Mouse (Mus musculus): ENCODE results near the gene Taok3. TPM values are rescaled to one million over a fixed set of nuclear protein-coding genes. Genes with fewer than 3 reads are reported as not detected.

The Taok3 gene
- polyA plus RNA-seq, 1 experiment from 2014 or later = 47.0 TPM

DNA sequence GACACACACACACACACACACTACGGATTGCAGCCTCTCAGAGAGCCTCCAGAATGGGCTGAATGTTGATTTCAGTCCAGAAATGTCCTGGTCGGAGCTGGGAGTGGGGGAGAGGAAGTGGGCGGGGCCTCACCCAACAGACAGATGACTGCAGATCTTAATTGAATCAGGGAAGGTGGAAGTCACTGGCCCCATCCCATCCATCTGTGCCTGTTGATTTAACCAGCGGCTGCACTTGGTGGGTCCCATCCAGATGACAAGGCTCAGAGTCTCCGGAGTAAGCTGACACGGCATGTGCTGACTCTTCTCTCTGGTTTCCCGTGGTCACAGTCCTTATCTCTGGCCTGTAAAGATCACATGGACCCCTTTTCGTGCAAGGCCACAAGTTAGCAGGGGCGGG lies 15.9 kb downstream of the Taok3 start:
- 36% methylated on average over 9 of the region's 9 CpGs for WGBS
- H3K27me3 ChIP-seq = no peaks in the 10 kb centered on the region
- H3K27ac ChIP-seq = no peak overlapping the region
- peak overlapping the region; percentile 15; the same call in 1 of the 2 replicates for H3K4me2 ChIP-seq
- ATAC-seq (ENCODE audit: low FRiP score) = no peak
- peaks cover 19% of the 10 kb centered on the region for H3K4me1 ChIP-seq (replicated peaks)
- H3K9ac ChIP-seq = no peak overlapping the region
- no peak overlapping the region for H3K4me3 ChIP-seq
- no peaks in the 10 kb centered on the region for H3K36me3 ChIP-seq
- no peaks in the 10 kb centered on the region for H3K9me3 ChIP-seq

DNA sequence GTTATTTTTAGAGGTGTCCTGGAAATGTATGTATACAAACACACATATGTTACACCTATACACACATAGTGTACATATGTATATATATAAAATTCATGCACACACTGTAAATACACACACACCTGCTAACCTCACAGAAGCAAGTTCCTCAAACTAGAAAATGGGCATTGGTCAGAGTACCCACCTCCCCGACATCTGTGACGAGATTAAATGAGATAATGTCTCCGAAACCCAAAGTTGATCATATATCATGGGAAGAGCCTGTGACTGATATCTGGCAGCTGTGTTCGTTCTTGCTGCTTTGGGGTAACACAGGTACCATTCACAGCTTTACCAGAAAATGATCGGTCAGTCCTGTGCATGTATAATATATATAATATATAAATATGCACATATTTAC lies 16.6 kb downstream of the Taok3 start:
- no peak overlapping the region for H3K4me2 ChIP-seq
- no peaks in the 10 kb centered on the region for H3K27me3 ChIP-seq
- ATAC-seq (ENCODE audit: low FRiP score) = no peak
- no peak overlapping the region for H3K27ac ChIP-seq
- no peak overlapping the region for H3K9ac ChIP-seq
- WGBS = 94% methylated on average over 5 of the region's 5 CpGs
- H3K9me3 ChIP-seq = no peaks in the 10 kb centered on the region
- H3K4me1 ChIP-seq (replicated peaks) = peaks cover 19% of the 10 kb centered on the region
- no peak overlapping the region for H3K4me3 ChIP-seq
- H3K36me3 ChIP-seq = no peaks in the 10 kb centered on the region

DNA sequence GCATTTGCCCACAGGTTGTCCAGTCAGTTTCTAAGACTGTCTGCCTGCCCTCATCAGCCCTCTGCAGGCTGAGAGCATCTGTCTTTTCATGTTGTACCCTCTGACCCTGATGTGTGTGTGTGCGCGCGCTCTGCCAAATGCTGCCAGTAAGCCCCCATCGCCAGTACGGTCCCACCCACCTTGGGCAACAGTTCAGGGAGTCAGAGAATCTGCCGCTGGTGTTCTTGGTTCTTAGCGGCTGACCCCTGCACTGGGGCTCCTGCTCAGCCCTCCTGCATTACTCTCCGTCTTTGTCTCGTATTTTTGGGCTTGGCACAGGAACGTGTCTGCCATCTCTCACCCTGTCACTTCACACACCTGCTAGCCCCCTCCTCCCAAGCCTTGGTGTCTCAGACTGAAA lies 17.1 kb downstream of the Taok3 start:
- H3K9ac ChIP-seq = no peak overlapping the region
- no peaks in the 10 kb centered on the region for H3K36me3 ChIP-seq
- 57% methylated on average over 10 of the region's 10 CpGs for WGBS
- H3K27me3 ChIP-seq = no peaks in the 10 kb centered on the region
- no peaks in the 10 kb centered on the region for H3K9me3 ChIP-seq
- peaks cover 19% of the 10 kb centered on the region for H3K4me1 ChIP-seq (replicated peaks)
- no peak for ATAC-seq (ENCODE audit: low FRiP score)
- no peak overlapping the region for H3K4me2 ChIP-seq
- no peak overlapping the region for H3K4me3 ChIP-seq
- H3K27ac ChIP-seq = no peak overlapping the region

DNA sequence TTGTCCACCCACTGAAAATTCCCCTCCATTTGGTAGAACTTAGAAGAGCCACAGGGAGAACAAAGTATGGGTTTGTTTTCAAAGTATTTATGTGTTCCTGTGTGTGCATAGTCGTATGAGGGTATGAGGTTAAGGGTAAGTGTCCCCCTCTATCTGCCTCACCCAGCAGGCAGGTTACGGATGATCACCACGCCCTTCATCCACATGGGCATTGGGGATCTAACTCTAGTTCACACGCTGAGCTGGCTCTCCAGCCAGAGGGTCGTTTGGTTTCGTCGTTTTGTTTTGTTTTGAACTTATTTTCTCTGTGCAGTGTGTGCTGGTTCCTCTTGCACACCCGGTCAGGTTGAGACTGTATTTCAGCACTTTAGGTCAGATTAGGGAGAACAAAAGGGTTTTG lies 17.7 kb downstream of the Taok3 start:
- Histone ChIP-seq H3K27me3 (no peaks in the 10 kb centered on the region), H3K4me3 (no peak overlapping the region), H3K27ac (no peak overlapping the region), H3K9me3 (no peaks in the 10 kb centered on the region), H3K4me1 (replicated peaks) (peaks cover 19% of the 10 kb centered on the region), H3K36me3 (no peaks in the 10 kb centered on the region), H3K4me2 (no peak overlapping the region), H3K9ac (no peak overlapping the region)
- no peak for ATAC-seq (ENCODE audit: low FRiP score)
- 76% methylated on average over 8 of the region's 8 CpGs for WGBS

DNA sequence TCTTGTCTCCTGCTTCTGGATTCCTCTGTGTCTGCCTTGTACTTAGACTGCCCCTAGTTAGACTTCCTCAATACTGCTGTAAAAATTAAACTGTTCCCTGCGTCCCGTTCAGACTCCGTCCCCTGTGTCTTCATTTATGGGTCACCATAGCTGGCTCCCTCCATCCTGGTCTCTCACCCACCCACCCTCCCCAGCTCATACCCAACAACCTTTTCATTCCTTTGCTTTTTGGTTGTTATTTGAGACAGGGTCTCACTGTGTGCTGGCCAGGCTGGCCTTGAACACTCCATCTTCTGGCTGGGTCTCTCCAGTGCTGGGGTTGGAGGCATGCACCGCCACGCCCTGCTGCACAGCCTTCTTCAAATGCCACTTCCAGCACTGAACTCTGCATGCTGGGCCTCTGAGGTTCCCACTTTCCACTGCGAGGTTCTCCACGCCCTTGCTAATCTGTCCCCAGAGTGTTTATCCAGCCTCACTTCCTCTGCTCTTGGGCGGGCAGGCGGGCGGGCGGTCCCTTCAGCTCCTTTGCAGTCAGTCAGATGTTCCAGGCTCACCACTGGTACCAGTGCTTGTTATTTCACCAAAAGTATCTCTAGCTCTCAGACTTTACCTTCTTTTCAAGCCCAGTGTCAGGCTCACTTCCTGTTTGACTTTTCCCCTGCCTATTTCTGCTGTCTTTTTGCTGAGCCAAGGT lies 18.5 kb downstream of the Taok3 start:
- H3K4me2 ChIP-seq = no peak overlapping the region
- no peak for ATAC-seq (ENCODE audit: low FRiP score)
- H3K4me1 ChIP-seq (replicated peaks) = peaks cover 19% of the 10 kb centered on the region
- no peak overlapping the region for H3K4me3 ChIP-seq
- no peak overlapping the region for H3K9ac ChIP-seq
- no peaks in the 10 kb centered on the region for H3K36me3 ChIP-seq
- no peaks in the 10 kb centered on the region for H3K27me3 ChIP-seq
- H3K27ac ChIP-seq = no peak overlapping the region
- WGBS = 89% methylated on average over 11 of the region's 11 CpGs
- no peaks in the 10 kb centered on the region for H3K9me3 ChIP-seq

DNA sequence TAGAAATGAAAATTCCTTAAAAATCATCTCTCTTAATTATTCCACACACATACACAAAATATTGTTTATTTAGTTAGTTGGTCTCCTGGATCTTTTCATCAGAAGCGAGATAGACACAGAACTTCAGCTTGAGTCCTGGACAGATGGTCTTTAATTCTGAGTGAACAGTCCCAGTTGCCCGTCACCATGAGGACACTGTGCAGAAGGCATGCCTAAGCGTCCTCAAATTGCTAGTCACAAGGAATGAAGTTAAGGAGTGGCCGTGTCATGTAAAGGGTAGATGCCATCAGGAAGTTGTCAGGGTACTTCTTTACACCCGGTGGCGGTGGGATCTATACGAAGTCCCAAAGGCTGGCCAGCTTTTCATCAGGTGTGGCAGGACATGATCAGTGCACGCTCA lies 19.9 kb downstream of the Taok3 start:
- 80% methylated on average over 8 of the region's 8 CpGs for WGBS
- no peaks in the 10 kb centered on the region for H3K9me3 ChIP-seq

DNA sequence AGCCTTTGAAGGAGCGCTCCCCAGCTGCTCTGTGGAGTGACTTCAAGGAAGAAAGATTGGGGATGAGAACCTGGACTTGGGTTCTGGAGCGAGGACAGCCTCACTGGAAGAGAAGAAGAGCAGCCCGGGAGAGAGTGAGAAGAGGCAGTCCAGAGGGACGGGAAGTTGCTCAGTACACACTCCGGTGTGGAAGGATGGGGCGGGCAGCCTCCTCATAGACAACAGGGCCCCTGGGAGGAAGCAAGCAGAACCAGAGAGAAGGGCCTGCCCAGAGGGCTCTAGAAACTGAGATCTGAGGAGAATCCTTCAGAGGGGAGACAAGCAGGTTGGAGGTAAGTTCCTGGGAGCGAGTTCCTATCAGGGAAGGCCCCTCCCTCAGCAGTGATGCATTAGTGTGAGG lies 20.4 kb downstream of the Taok3 start:
- H3K27me3 ChIP-seq = no peaks in the 10 kb centered on the region
- no peak overlapping the region for H3K9ac ChIP-seq
- no peak overlapping the region for H3K4me3 ChIP-seq
- 78% methylated on average over 7 of the region's 7 CpGs for WGBS
- no peak for ATAC-seq (ENCODE audit: low FRiP score)
- H3K36me3 ChIP-seq = no peaks in the 10 kb centered on the region
- H3K4me2 ChIP-seq = no peak overlapping the region
- H3K27ac ChIP-seq = no peak overlapping the region
- H3K9me3 ChIP-seq = no peaks in the 10 kb centered on the region
- peaks cover 14% of the 10 kb centered on the region for H3K4me1 ChIP-seq (replicated peaks)

More for the DNA sequence above, 19.9 kb downstream of the Taok3 start:
- Histone ChIP-seq H3K36me3 (no peaks in the 10 kb centered on the region), H3K4me3 (no peak overlapping the region), H3K9ac (no peak overlapping the region), H3K27me3 (no peaks in the 10 kb centered on the region), H3K27ac (no peak overlapping the region), H3K4me1 (replicated peaks) (peaks cover 19% of the 10 kb centered on the region), H3K4me2 (no peak overlapping the region)
- no peak for ATAC-seq (ENCODE audit: low FRiP score)

DNA sequence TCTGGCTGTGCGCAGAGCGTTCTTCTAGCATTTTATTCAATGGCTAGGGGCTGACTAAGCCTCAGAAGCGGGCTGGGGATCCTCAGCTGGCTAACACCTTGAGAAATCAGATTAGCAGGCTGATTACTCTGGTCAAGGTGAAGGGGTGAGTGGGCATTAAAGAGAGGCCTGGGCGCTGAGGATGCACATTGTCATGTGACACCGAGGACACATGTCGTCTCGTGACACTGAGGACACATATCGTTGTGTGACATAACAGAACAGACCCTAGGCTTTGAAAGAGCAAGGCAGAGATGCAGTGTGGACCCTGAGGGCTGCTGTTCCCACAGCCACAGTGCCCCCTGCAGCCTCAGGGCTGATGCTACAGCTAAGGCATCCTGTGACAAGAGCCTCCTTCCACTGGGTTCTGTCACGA lies 23.8 kb downstream of the Taok3 start:
- 66% methylated on average over 9 of the region's 9 CpGs for WGBS
- no peak overlapping the region for H3K27ac ChIP-seq
- no peaks in the 10 kb centered on the region for H3K9me3 ChIP-seq
- H3K9ac ChIP-seq = no peak overlapping the region
- no peaks in the 10 kb centered on the region for H3K27me3 ChIP-seq
- no peak for ATAC-seq (ENCODE audit: low FRiP score)
- H3K4me1 ChIP-seq (replicated peaks) = no peaks in the 10 kb centered on the region
- H3K4me2 ChIP-seq = no peak overlapping the region
- no peaks in the 10 kb centered on the region for H3K36me3 ChIP-seq
- H3K4me3 ChIP-seq = no peak overlapping the region

DNA sequence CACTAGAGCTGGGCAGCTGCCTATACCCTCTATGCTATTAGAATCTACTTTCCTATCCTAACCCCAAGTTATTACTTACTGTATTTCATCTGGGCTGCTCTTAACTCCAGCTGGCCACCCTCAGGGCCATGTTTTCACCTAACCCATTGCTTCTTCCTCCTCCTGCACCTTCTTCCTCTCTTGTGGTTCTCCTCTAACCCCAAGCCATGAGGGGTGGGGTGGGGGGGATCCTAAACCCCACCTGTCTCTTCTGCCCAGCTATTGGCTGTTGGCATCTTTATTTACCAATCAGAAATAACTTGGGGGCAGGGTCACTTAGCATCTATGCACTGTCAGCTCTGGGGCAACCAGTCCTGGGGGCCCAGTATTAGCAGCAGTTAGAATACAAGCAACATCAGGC lies 26.2 kb downstream of the Taok3 start:
- no peak for ATAC-seq (ENCODE audit: low FRiP score)
- no peak overlapping the region for H3K27ac ChIP-seq
- no peak overlapping the region for H3K9ac ChIP-seq
- H3K4me3 ChIP-seq = no peak overlapping the region
- H3K4me2 ChIP-seq = no peak overlapping the region
- no peaks in the 10 kb centered on the region for H3K27me3 ChIP-seq
- H3K36me3 ChIP-seq = no peaks in the 10 kb centered on the region
- no peaks in the 10 kb centered on the region for H3K9me3 ChIP-seq
- no peaks in the 10 kb centered on the region for H3K4me1 ChIP-seq (replicated peaks)

DNA sequence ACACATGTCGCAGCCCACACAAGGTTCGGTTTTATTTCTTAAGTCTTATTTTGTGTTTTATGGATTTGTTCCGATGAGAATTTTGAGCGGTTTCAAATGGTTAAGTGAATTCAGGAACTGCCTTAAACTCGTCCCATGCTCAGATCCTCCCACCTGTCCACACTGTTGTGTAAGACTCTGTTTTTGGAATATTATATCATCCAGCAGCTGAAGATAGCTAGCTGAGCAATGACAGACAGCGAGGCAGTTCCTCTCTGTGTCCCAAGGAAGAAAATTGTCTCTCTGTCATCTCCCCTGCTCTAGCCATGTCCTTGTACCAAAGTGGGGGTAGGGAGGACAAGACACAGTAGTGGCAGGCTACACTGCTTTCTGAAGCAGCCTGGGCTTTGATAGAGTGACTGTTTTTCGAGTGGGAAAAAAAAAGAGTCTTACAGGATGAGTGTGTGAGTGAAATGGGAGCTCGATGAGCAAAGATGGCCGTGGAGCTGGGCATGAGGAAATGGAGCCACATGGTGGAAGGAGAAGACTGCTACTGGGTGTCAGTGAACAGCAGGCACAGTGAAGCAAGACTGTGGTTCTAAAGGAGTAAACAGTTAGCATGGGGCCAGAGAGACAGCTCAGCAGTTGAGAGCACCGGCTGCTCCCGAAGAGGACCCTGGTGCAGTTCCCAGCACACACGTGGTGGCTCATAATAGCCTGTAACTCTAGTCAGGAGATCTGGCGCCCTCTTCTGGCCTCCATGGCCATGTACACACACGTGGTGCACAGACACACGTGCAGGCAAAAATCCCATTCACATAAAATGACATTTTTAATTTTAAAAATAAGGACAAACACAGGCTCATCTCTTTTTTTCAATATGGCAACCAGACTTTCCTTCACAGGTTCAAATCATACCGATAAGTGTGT lies 27.5 kb downstream of the Taok3 start:
- no peak overlapping the region for H3K4me3 ChIP-seq
- H3K4me2 ChIP-seq = no peak overlapping the region
- H3K27me3 ChIP-seq = no peaks in the 10 kb centered on the region
- H3K4me1 ChIP-seq (replicated peaks) = no peaks in the 10 kb centered on the region
- no peak overlapping the region for H3K9ac ChIP-seq
- WGBS = 92% methylated on average over 16 of the region's 16 CpGs
- H3K9me3 ChIP-seq = no peaks in the 10 kb centered on the region
- ATAC-seq (ENCODE audit: low FRiP score) = no peak
- no peaks in the 10 kb centered on the region for H3K36me3 ChIP-seq
- H3K27ac ChIP-seq = no peak overlapping the region

DNA sequence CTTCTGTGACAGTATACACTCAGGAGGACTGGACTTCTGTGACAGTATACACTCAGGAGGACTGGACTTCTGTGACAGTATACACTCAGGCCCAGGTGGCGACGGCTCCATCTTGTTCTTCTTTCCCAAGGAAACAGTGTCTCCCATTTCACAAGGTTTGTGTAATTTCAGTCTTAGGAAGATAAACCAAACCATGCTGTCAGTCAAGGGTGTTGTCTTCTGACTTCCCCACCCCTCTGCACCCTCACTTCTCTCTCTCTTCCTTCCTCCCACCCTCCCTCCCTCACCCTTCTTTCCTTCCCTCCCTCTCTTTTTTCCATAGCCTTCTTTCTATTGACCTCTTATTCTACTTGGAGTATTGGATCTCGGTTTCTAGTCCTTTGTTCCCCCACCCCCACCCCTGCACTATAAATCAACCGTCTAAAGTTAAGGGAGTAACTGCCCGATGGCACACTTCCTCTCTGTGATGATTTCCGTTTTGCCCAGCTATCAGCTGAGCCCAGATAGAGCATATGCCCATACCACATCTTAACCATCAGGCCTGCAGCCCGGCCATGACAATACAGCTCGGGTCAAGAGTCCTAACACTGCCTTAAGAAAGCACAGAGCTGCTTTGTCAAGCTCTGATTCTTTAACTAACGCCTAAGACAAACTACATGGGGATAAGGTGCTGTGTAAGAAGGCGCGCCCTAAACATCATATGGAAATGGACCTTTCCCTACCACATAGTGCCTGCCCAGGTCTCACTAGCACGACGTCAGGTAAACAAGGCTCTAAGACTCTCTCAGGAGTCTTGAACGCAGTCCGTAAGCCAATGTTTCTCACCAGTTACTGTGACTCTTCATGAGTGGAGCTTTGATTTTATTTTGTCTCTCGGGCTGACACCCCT lies 29.4 kb downstream of the Taok3 start:
- Histone ChIP-seq H3K9ac (no peak overlapping the region), H3K4me1 (replicated peaks) (no peaks in the 10 kb centered on the region), H3K36me3 (no peaks in the 10 kb centered on the region), H3K27ac (no peak overlapping the region), H3K4me2 (no peak overlapping the region), H3K27me3 (no peaks in the 10 kb centered on the region), H3K9me3 (no peaks in the 10 kb centered on the region), H3K4me3 (no peak overlapping the region)
- 81% methylated on average over 16 of the region's 16 CpGs for WGBS
- no peak for ATAC-seq (ENCODE audit: low FRiP score)

DNA sequence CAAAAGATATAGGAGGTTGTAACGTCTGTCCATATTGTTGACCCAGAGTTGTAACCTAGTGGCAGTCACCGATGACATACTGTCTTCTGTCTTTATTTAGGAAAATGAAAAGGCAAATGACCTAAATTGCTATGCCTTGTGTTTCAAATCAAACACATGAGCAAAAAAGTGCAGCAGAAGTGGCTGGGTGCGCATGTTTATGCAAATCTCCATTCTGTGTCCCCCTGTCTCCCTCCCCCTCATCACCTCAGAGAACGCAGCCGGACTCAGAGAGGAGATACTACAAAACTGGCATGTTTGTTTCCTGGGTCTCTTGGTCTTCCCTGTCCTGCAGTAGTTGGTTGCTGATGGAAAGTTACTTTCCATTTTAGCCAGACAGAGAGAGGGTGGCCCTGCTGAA lies 30.1 kb downstream of the Taok3 start:
- H3K4me1 ChIP-seq (replicated peaks) = no peaks in the 10 kb centered on the region
- H3K27me3 ChIP-seq = no peaks in the 10 kb centered on the region
- no peak for ATAC-seq (ENCODE audit: low FRiP score)
- WGBS = 93% methylated on average over 5 of the region's 5 CpGs
- H3K27ac ChIP-seq = no peak overlapping the region
- H3K4me2 ChIP-seq = no peak overlapping the region
- H3K36me3 ChIP-seq = no peaks in the 10 kb centered on the region
- H3K9ac ChIP-seq = no peak overlapping the region
- no peaks in the 10 kb centered on the region for H3K9me3 ChIP-seq
- no peak overlapping the region for H3K4me3 ChIP-seq

Measured in hindbrain, embryonic 13.5 days (tissue).